Mouse (Mus musculus) CH12.LX (cell line): ENCODE results near the gene Pax6. TPM values are rescaled to one million over a fixed set of nuclear protein-coding genes. Genes with fewer than 3 reads are reported as not detected.

Experiments
- DNase-seq: peaks from one replicate; pipeline ENCODE4 v3.0.0-alpha.2; 2013; ENCODE audit errors: extremely low read depth
- H3K27ac ChIP-seq: 2 replicates; pipeline ENCODE4 v1.5.1; 2012; ENCODE audit warnings: low read depth, mild to moderate bottlenecking, control low read depth, moderate library complexity; ENCODE audit not compliant: insufficient read depth
- H3K27me3 ChIP-seq: replicated peaks from 2 replicates; pipeline ENCODE3; 2012; ENCODE audit warnings: inconsistent platforms
- H3K36me3 ChIP-seq, 2 experiments: replicated peaks in 1 of 2; 2 replicates each; pipeline versions ENCODE3 to v1.6.1; 2012; ENCODE audit warnings: inconsistent platforms in 1 of 2, low read length in 1 of 2, mild to moderate bottlenecking in 1 of 2, mixed read lengths in 1 of 2, moderate library complexity in 1 of 2; ENCODE audit not compliant: control insufficient read depth in 1 of 2, insufficient read depth in 1 of 2
- H3K4me1 ChIP-seq, 2 experiments: 2 replicates each; pipeline ENCODE4 v1.6.1; 2012; ENCODE audit warnings: inconsistent platforms in 1 of 2, moderate library complexity in 1 of 2; ENCODE audit not compliant: insufficient read depth in 2 of 2, control insufficient read depth in 1 of 2
- H3K4me2 ChIP-seq: 2 replicates; pipeline ENCODE4 v1.6.1; 2012; ENCODE audit warnings: low read depth, mild to moderate bottlenecking, control low read depth; ENCODE audit not compliant: poor library complexity, insufficient read depth, severe bottlenecking
- H3K4me3 ChIP-seq, 3 experiments: fragments of 150-350 bp in 1 of 3; sonication (generic) in 1 of 3; replicated peaks in 1 of 3; 2 replicates each; pipeline versions ENCODE3 to v1.5.1; 2011 to 2012; ENCODE audit warnings: low read depth in 2 of 3, low read length in 2 of 3, mild to moderate bottlenecking in 2 of 3, moderate library complexity in 2 of 3, control low read depth in 1 of 3, improper control_type of control experiment in 1 of 3, inconsistent platforms in 1 of 3, mixed read lengths in 1 of 3; ENCODE audit not compliant: poor library complexity in 1 of 3
- H3K79me2 ChIP-seq: replicated peaks from 2 replicates; pipeline ENCODE4 v1.6.1; 2012; ENCODE audit warnings: mild to moderate bottlenecking, moderate library complexity; ENCODE audit not compliant: control insufficient read depth, poor library complexity, insufficient read depth, severe bottlenecking; ENCODE audit errors: extremely low read depth
- H3K9ac ChIP-seq: 2 replicates; pipeline ENCODE4 v1.6.1; 2012; ENCODE audit warnings: low read depth, mild to moderate bottlenecking, control low read depth, moderate library complexity; ENCODE audit not compliant: insufficient read depth
- H3K9me3 ChIP-seq: replicated peaks from 2 replicates; pipeline ENCODE3; 2012; ENCODE audit warnings: low read length, inconsistent platforms, mixed read lengths
- BHLHE40 ChIP-seq: IDR thresholded peaks from 2 replicates; pipeline ENCODE4 v1.6.1; 2011; ENCODE audit warnings: mild to moderate bottlenecking, low read depth, low read length, improper control_type of control experiment
- CHD1 ChIP-seq: IDR thresholded peaks from 2 replicates; pipeline ENCODE4 v1.6.1; 2012; ENCODE audit warnings: low read depth, low read length, improper control_type of control experiment, inconsistent platforms
- CTCF ChIP-seq, 2 experiments: IDR thresholded peaks in 1 of 2; conservative IDR thresholded peaks in 1 of 2; 2 replicates each; pipeline ENCODE4 v1.5.1; 2011 to 2012; ENCODE audit warnings: low read depth in 2 of 2, low read length in 2 of 2, improper control_type of control experiment in 1 of 2, inconsistent platforms in 1 of 2, mild to moderate bottlenecking in 1 of 2, moderate library complexity in 1 of 2
- E2F4 ChIP-seq: IDR thresholded peaks from 2 replicates; pipeline ENCODE4 v1.6.1; 2011; ENCODE audit warnings: low read depth, low read length, improper control_type of control experiment; ENCODE audit not compliant: insufficient replicate concordance
- ELF1 ChIP-seq: IDR thresholded peaks from 2 replicates; pipeline ENCODE4 v1.6.1; 2014; ENCODE audit warnings: low read depth, mild to moderate bottlenecking, inconsistent platforms, low read length, improper control_type of control experiment
- EP300 ChIP-seq: IDR thresholded peaks from 2 replicates; pipeline ENCODE4 v1.6.1; 2011; ENCODE audit warnings: low read length, improper control_type of control experiment
- ETS1 ChIP-seq: conservative IDR thresholded peaks from 2 replicates; pipeline ENCODE4 v1.6.1; 2012; ENCODE audit warnings: low read depth, mild to moderate bottlenecking, inconsistent platforms, low read length, improper control_type of control experiment, moderate library complexity
- IRF4 ChIP-seq: IDR thresholded peaks from 2 replicates; pipeline ENCODE4 v1.6.1; 2014; ENCODE audit warnings: low read depth, mild to moderate bottlenecking, inconsistent platforms, low read length, improper control_type of control experiment
- JUN ChIP-seq: IDR thresholded peaks from 2 replicates; pipeline ENCODE4 v1.6.1; 2011; ENCODE audit warnings: low read depth, mild to moderate bottlenecking, low read length, improper control_type of control experiment, moderate library complexity; ENCODE audit not compliant: insufficient read depth
- MAFK ChIP-seq: IDR thresholded peaks from 2 replicates; pipeline ENCODE4 v1.6.1; 2011; ENCODE audit warnings: low read length, improper control_type of control experiment; ENCODE audit not compliant: insufficient replicate concordance
- NRF1 ChIP-seq: IDR thresholded peaks from 2 replicates; pipeline ENCODE4 v1.6.1; 2014; ENCODE audit warnings: low read depth, mild to moderate bottlenecking, inconsistent platforms, low read length, improper control_type of control experiment, moderate library complexity
- SIN3A ChIP-seq: IDR thresholded peaks from 2 replicates; pipeline ENCODE4 v1.6.1; 2012; ENCODE audit warnings: low read length, improper control_type of control experiment, inconsistent platforms
- SMC3 ChIP-seq: IDR thresholded peaks from 2 replicates; pipeline ENCODE4 v1.6.1; 2011; ENCODE audit warnings: low read depth, low read length, improper control_type of control experiment
- TCF12 ChIP-seq: IDR thresholded peaks from 2 replicates; pipeline ENCODE4 v1.6.1; 2014; ENCODE audit warnings: low read depth, mild to moderate bottlenecking, inconsistent platforms, low read length, improper control_type of control experiment
- UBTF ChIP-seq: IDR thresholded peaks from 2 replicates; pipeline ENCODE4 v1.6.1; 2012; ENCODE audit warnings: low read depth, mild to moderate bottlenecking, inconsistent platforms, low read length, improper control_type of control experiment, moderate library complexity
- dilution Hi-C: fragments of 300-500 bp; cut with MboI; formaldehyde crosslinking; loops from 2 replicates; pipeline ENCODE4 v1.14.3; 2020; ENCODE audit warnings: low sequenced_read_pairs; ENCODE audit not compliant: extremely low pct_unique_long_range_greater_than_20kb, extremely low pct_ligation_motif_present
- in situ Hi-C: fragments of 300-500 bp; cut with MboI; formaldehyde crosslinking; loops from 3 replicates; pipeline ENCODE4 v1.14.3; 2019; ENCODE audit warnings: low sequenced_read_pairs, low pct_ligation_motif_present, low pct_unique_long_range_greater_than_20kb, mixed read lengths
- polyA plus RNA-seq: library from polyadenylated mRNA; unstranded; fragments of >175 nt; gene quantifications from 2 replicates; pipeline ENCODE4 v1.2.1, GENCODE M21; 2012; ENCODE audit warnings: low read depth; ENCODE audit not compliant: insufficient read length
- total RNA-seq, 2 experiments: library from RNA; depleted of rRNA; stranded (reverse); fragments of 300-350 nt in 1 of 2; fragments of >200 nt in 1 of 2; gene quantifications; 2 replicates each; pipeline ENCODE4 v1.2.3; 2012 to 2014

Gene Pax6
- total and polyA plus RNA-seq, 3 experiments = 0.17 to 0.30 TPM; not detected in 1

DNA sequence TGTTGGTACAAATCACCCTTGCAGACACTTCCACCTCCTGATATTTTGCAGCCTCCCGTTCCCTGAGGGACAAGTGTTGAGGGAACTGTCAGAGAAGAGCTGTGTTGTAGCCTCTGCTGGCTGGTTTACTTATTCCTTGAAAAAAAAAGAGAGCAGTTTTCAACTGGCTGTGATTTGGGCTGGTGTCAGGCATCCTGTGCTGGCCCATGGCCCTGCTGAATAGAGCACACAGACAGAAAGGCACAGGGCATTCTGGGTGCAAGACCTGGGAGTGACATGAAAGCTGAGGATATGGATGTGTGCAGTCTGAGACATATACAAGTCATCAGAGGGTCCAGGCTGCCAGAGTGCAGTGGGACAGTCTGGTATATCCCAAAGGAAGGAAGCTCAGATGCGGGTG is 29.9 kb downstream of the Pax6 start:
- H3K36me3 ChIP-seq = peaks cover 0 to 21% of the 10 kb centered on the region in 2 experiments
- no peaks in the 10 kb centered on the region for H3K4me1 ChIP-seq
- H3K4me2 ChIP-seq = no peak overlapping the region
- H3K79me2 ChIP-seq = no peaks in the 10 kb centered on the region
- TF ChIP-seq NRF1 = no peak
- no peak for TF ChIP-seq BHLHE40
- TF ChIP-seq JUN = no peak
- TF ChIP-seq SMC3 = no peak
- no peak for TF ChIP-seq IRF4
- TF ChIP-seq TCF12 = no peak
- no peak for TF ChIP-seq MAFK
- no peak for DNase-seq
- no peak overlapping the region for H3K27ac ChIP-seq
- dilution Hi-C loops = no loop called here
- no peak overlapping the region for H3K4me3 ChIP-seq
- H3K9ac ChIP-seq = no peak overlapping the region
- in situ Hi-C loops = no loop called here
- H3K27me3 ChIP-seq = no peaks in the 10 kb centered on the region
- H3K9me3 ChIP-seq = no peaks in the 10 kb centered on the region

DNA sequence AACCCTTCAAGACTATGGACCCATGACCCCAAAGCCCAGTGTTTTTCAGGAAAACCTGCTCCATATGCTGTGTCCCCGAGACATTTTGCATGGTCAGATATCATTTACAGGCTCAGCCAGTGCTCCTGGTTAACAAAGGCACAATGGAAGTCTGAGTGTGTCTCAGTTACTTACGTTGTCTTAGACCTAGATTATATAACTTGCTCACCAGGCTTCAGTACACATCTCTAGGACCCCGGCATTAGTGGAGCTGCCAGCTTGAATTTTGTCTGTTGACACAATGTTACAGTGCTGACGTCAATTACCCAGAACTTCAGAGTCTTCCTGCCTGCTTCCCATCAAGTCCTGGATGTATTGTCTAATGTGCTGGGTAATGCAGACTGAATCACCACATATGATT is 33.1 kb downstream of the Pax6 start:
- Histone ChIP-seq H3K27me3 (no peaks in the 10 kb centered on the region), H3K79me2 (no peaks in the 10 kb centered on the region), H3K9ac (no peak overlapping the region), H3K27ac (no peak overlapping the region), H3K4me1 (no peaks in the 10 kb centered on the region), H3K4me2 (no peak overlapping the region), H3K36me3 (peaks cover 0 to 24% of the 10 kb centered on the region in 2 experiments), H3K9me3 (no peaks in the 10 kb centered on the region), H3K4me3 (no peak overlapping the region)
- no peak for TF ChIP-seq ETS1
- TF ChIP-seq UBTF = no peak
- TF ChIP-seq ELF1 = no peak
- TF ChIP-seq E2F4 = no peak
- dilution Hi-C loops (no loop called here), in situ Hi-C loops (no loop called here)
- no peak for DNase-seq

DNA sequence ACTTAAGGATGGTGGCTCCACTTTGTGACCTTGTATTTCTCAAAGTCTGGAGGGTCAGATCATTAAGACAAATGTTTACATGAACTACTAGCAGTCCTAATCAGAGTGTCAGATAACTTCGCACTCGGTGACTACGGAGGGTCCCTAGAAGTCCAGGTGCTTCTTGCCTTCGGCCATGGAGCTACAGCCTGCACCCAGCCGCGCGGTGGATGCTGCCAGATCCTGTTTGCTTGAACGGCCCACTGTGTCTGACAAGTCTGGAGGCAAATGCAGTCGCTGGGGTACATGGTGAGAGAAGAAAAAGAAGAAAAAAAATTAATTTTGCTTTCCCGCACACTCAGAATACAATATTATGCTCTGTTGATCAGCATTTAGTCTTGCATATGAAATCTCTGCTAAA is 33.9 kb downstream of the Pax6 start:
- no peaks in the 10 kb centered on the region for H3K4me1 ChIP-seq
- in situ Hi-C loops = no loop called here

More for the DNA sequence above, 33.9 kb downstream of the Pax6 start:
- peaks cover 0 to 26% of the 10 kb centered on the region in 2 experiments for H3K36me3 ChIP-seq
- no peaks in the 10 kb centered on the region for H3K27me3 ChIP-seq
- no peak overlapping the region for H3K27ac ChIP-seq
- no peak for TF ChIP-seq ELF1
- no peak for TF ChIP-seq CHD1
- TF ChIP-seq EP300 = no peak
- TF ChIP-seq SIN3A = no peak
- no peak for TF ChIP-seq CTCF (conservative IDR thresholded peaks at IDR 0.05 in 1 of 2, IDR thresholded peaks at IDR 0.05 in 1 of 2; ENCODE audit: low read depth in 2 of 2, low read length in 2 of 2)
- TF ChIP-seq ETS1 = no peak
- no peak overlapping the region for H3K4me2 ChIP-seq
- dilution Hi-C loops = no loop called here
- H3K4me3 ChIP-seq = no peak overlapping the region
- no peak for DNase-seq
- H3K79me2 ChIP-seq = no peaks in the 10 kb centered on the region
- no peak overlapping the region for H3K9ac ChIP-seq
- no peaks in the 10 kb centered on the region for H3K9me3 ChIP-seq
